Mouse (Mus musculus) heart, adult 2 months (tissue): ENCODE results near the gene Slc43a1. TPM values are rescaled to one million over a fixed set of nuclear protein-coding genes. Genes with fewer than 3 reads are reported as not detected.

Experiments
- DNase-seq, 2 experiments: peaks; one replicate each; pipeline ENCODE4 v3.0.0; 2021
- H3K27ac ChIP-seq: fragments of 200-600 bp; 2 replicates; pipeline ENCODE4 v1.8.1; 2022
- H3K27me3 ChIP-seq: fragments of 200-500 bp; 2 replicates; pipeline ENCODE4 v1.6.1; 2012; ENCODE audit warnings: mild to moderate bottlenecking, low read length, inconsistent platforms, mixed read lengths; ENCODE audit not compliant: control insufficient read depth, insufficient read depth
- H3K36me3 ChIP-seq: fragments of 200-500 bp; 2 replicates; pipeline ENCODE4 v1.6.1; 2012; ENCODE audit warnings: low read length, inconsistent platforms; ENCODE audit not compliant: control insufficient read depth, insufficient read depth
- H3K4me1 ChIP-seq: fragments of 200-500 bp; 2 replicates; pipeline ENCODE4 v1.6.1; 2011; ENCODE audit warnings: low read length; ENCODE audit not compliant: control insufficient read depth, insufficient read depth
- H3K4me3 ChIP-seq: fragments of 200-600 bp; 2 replicates; pipeline ENCODE4 v1.8.1; 2022
- H3K79me2 ChIP-seq: fragments of 200-500 bp; replicated peaks from 2 replicates; pipeline ENCODE4 v1.6.1; 2012; ENCODE audit warnings: mild to moderate bottlenecking, inconsistent platforms, low read length, moderate library complexity, mixed read lengths; ENCODE audit not compliant: control insufficient read depth, insufficient read depth
- H3K9ac ChIP-seq: fragments of 200-500 bp; 2 replicates; pipeline ENCODE4 v1.6.1; 2012; ENCODE audit warnings: low read depth, mild to moderate bottlenecking, control low read depth, inconsistent platforms, low read length, mixed read lengths
- CTCF ChIP-seq: fragments of 200-600 bp; IDR thresholded peaks from 2 replicates; pipeline ENCODE4 v1.8.1; 2022; ENCODE audit warnings: antibody characterized with exemption, mild to moderate bottlenecking, moderate library complexity
- EP300 ChIP-seq: fragments of 200-500 bp; IDR thresholded peaks from 2 replicates; pipeline ENCODE4 v1.6.1; 2011; ENCODE audit warnings: low read depth, low read length, control low read depth; ENCODE audit not compliant: insufficient read depth
- POLR2A ChIP-seq: fragments of 200-500 bp; IDR thresholded peaks from 2 replicates; pipeline ENCODE4 v1.6.1; 2011; ENCODE audit warnings: mild to moderate bottlenecking, low read depth, low read length, control low read depth; ENCODE audit not compliant: insufficient read depth
- WGBS: fragments of 180-500 bp; shearing (Covaris S2); methylation state at CpG from one replicate; pipeline ENCODE4 v1.1.7; 2018; 5-methylcytosine and 5-hydroxymethylcytosine counted together
- intact Hi-C: fragments of 180-260 bp; cut with DNase I; formaldehyde crosslinking; loops from one replicate; pipeline ENCODE4 v1.15.1; 2025
- polyA plus RNA-seq: library from polyadenylated mRNA; depleted of rRNA; stranded (reverse); fragments of >200 nt; gene quantifications from 2 replicates; pipeline ENCODE4 v1.2.3, GENCODE M21; 2012
- total RNA-seq, 2 experiments: library from RNA; stranded (reverse); gene quantifications; 2 replicates each; pipeline ENCODE4 v1.2.3; 2021

The Slc43a1 gene
- total and polyA plus RNA-seq, 3 experiments: 2.1 to 3.7 (median 2.3) TPM

GRCm38 (mm10) chr2:84858551-84858950 lies 19.9 kb downstream of the Slc43a1 start:
- Histone ChIP-seq H3K4me3 (no peak overlapping the region), H3K36me3 (no peaks in the 10 kb centered on the region), H3K4me1 (no peaks in the 10 kb centered on the region), H3K9ac (no peak overlapping the region), H3K27ac (no peak overlapping the region), H3K27me3 (no peaks in the 10 kb centered on the region), H3K79me2 (no peaks in the 10 kb centered on the region)
- DNase-seq: no peak
- intact Hi-C loops: no loop called here
- 63% methylated on average over 1 of the region's 1 CpGs for WGBS
- no peak for TF ChIP-seq POLR2A
- TF ChIP-seq CTCF: no peak
- TF ChIP-seq EP300: no peak

DNA sequence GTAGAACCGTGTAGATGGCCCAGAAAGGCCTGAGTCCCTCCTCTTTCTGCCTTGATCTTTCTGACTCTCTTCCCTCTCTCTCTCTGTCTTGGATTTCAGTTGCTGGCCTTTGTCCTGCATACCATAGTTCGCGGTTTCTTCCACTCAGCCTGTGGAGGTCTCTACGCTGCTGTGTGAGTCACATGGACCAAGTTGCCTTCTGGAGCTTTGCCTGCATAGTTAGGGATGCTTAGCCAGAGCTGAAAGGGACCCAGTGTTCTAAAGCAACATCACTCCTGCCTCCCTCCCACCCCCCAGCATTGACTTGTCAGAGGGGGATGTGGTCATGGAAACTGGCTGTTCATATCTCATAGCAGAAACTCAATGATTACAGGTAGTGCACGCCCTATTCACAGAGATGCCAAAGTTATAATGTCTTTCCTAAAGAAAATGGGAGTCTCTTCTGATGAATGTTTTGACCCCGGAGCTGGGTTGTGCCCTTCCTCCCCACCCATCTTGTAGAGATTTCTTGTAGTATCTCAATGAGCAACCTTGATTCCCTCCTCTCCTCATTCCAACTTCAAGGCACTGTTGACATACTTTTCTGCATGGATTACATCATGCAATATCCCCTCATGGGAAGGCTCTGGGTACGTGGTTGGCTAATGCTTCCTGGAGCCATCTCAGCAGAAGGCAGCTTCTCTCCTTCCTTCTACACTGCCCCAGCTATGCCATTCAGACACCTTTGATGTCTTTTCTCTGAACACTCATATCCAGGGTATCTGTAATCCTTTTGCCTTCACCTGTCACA lies 21.5 kb downstream of the Slc43a1 start:
- Histone ChIP-seq H3K27me3 (no peaks in the 10 kb centered on the region), H3K36me3 (no peaks in the 10 kb centered on the region), H3K4me1 (no peaks in the 10 kb centered on the region), H3K79me2 (no peaks in the 10 kb centered on the region), H3K4me3 (no peak overlapping the region), H3K27ac (no peak overlapping the region), H3K9ac (no peak overlapping the region)
- no peak for TF ChIP-seq EP300
- no peak for TF ChIP-seq CTCF
- no peak for TF ChIP-seq POLR2A
- WGBS: 75% methylated on average over 7 of the region's 7 CpGs
- no peak for DNase-seq
- intact Hi-C loops: no loop called here

- H3K79me2 ChIP-seq: no peaks in the 10 kb centered on the region
- H3K4me1 ChIP-seq: no peaks in the 10 kb centered on the region
- H3K9ac ChIP-seq: no peak overlapping the region
- no peak overlapping the region for H3K27ac ChIP-seq
- 79% methylated on average over 3 of the region's 3 CpGs for WGBS
- no peak overlapping the region for H3K4me3 ChIP-seq
- intact Hi-C loops: no loop called here
- no peaks in the 10 kb centered on the region for H3K36me3 ChIP-seq
- H3K27me3 ChIP-seq: peaks cover 2% of the 10 kb centered on the region
- TF ChIP-seq EP300 (no peak), CTCF (no peak), POLR2A (no peak)
- DNase-seq: no peak
Measured at GRCm38 (mm10) chr2:84861430-84861829, 22.8 kb downstream of the Slc43a1 start.

DNA sequence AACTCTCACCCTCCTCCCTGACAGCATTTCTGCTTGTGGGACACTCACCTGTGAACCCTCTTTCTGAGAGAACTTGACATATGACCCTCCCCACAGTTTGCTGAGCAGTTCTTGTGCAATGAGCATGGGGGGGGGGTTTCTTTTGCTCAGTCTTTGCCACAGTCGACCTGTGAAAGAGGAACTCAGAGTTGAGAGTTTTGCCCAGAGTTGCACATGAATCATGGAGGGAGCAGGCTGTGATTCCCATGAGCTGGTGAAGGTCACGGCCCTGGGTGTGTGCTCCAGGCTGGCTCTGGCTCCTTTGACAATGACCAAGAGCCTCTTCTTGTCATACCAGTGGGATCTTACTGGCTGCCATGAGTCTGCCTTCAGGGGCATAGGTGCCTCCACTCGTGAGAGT lies 23.6 kb downstream of the Slc43a1 start:
- Histone ChIP-seq H3K4me3 (no peak overlapping the region), H3K27ac (no peak overlapping the region), H3K79me2 (no peaks in the 10 kb centered on the region), H3K4me1 (no peaks in the 10 kb centered on the region), H3K36me3 (no peaks in the 10 kb centered on the region), H3K9ac (no peak overlapping the region), H3K27me3 (peaks cover 3% of the 10 kb centered on the region)
- DNase-seq: no peak
- TF ChIP-seq CTCF: no peak
- intact Hi-C loops: no loop called here
- WGBS: 87% methylated on average over 3 of the region's 3 CpGs

- Histone ChIP-seq H3K27ac (no peak overlapping the region), H3K36me3 (no peaks in the 10 kb centered on the region), H3K4me1 (no peaks in the 10 kb centered on the region), H3K79me2 (no peaks in the 10 kb centered on the region), H3K27me3 (peaks cover 3% of the 10 kb centered on the region), H3K4me3 (0 out of 2 replicates have a peak overlapping the region, but pooled peaks have one; percentile 20), H3K9ac (no peak overlapping the region)
- DNase-seq: peak; percentile 53 to 82
- intact Hi-C loops: loop anchor here (5.0 kb wide), 1 partner anchor 34 kb away; no protein-coding TSS in a partner anchor
- WGBS: 2% methylated on average over 47 of the region's 47 CpGs
- TF ChIP-seq CTCF: peak; percentile 84
- 0 out of 2 replicates have a peak, but pooled peaks have one; percentile 26 for TF ChIP-seq EP300
- TF ChIP-seq POLR2A: no peak
Measured at GRCm38 (mm10) chr2:84865616-84866571, 27.2 kb downstream of the Slc43a1 start.
